Mouse (Mus musculus): Measurements from ENCODE around the gene Arhgap23. TPM values are rescaled to one million over a fixed set of nuclear protein-coding genes. Genes with fewer than 3 reads are reported as not detected.

The Arhgap23 gene
- polyA plus RNA-seq, 1 experiment from 2014 or later: 7.8 TPM

DNA sequence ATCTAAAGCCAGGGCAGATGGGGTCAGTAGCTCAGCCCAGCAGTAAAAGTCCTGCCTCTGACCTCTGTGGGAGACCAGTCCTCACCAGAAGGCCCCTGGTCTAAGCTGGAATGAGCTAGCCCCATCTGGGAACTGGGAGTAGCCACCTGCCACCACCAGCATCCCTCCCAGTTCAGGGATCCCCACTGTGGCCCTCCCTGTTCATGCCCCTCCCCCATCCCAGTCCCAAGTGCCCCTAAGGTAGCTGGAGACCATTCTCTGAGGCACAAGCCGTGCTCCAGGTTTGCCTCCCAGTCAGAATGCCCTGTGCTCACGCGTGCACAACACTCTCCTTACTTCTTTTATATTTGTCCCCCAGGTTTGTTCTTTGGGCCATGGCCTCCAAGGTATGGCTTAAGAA, 97.7 kb downstream of the Arhgap23 start:
- DNase-seq: no peak
- H3K27ac ChIP-seq (replicated peaks; ENCODE audit: low read depth, low read length): no peak overlapping the region
- no peaks in the 10 kb centered on the region for H3K9me3 ChIP-seq (ENCODE audit: control insufficient read depth, low read length)
- no peaks in the 10 kb centered on the region for H3K27me3 ChIP-seq (ENCODE audit: control insufficient read depth, insufficient read depth, low read length)
- H3K4me1 ChIP-seq (ENCODE audit: control insufficient read depth, insufficient read depth, low read length): peaks cover 7% of the 10 kb centered on the region; the same call in 1 of the 2 replicates
- no peak for ATAC-seq (ENCODE audit: low FRiP score, low TSS enrichment)
- H3K36me3 ChIP-seq (ENCODE audit: control insufficient read depth, insufficient read depth, low read length): peaks cover 42% of the 10 kb centered on the region
- H3K4me3 ChIP-seq (replicated peaks; ENCODE audit: low read depth, low read length): no peak overlapping the region
- 72% methylated on average over 3 of the region's 3 CpGs for WGBS
- H3K4me2 ChIP-seq (ENCODE audit: low read length): no peak overlapping the region
- no peak overlapping the region for H3K9ac ChIP-seq (replicated peaks; ENCODE audit: low read length)

DNA sequence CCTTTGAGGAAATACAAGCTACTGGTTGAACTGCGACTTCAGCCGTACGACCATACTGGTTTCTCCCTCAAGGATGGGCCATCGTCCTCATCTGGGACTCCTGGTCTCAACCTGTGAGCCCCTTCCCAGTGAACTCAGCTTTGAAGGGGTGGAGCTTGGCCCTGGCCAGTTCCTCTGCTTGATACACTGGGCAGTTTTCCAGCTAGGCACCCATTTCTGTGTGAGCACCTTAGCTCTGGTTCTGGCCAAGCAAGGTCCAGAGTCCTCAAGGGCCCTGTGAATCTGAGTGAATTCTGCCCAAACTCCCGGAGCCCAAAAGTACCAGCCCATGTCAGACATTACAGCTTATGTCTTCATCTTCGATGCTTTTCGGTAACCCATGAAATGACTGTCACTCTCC, 105.2 kb downstream of the Arhgap23 start:
- Histone ChIP-seq H3K9me3 (ENCODE audit: control insufficient read depth, low read length) (no peaks in the 10 kb centered on the region), H3K4me3 (replicated peaks; ENCODE audit: low read depth, low read length) (no peak overlapping the region), H3K4me2 (ENCODE audit: low read length) (no peak overlapping the region), H3K27me3 (ENCODE audit: control insufficient read depth, insufficient read depth, low read length) (no peaks in the 10 kb centered on the region), H3K27ac (replicated peaks; ENCODE audit: low read depth, low read length) (no peak overlapping the region), H3K4me1 (ENCODE audit: control insufficient read depth, insufficient read depth, low read length) (peaks cover 11% of the 10 kb centered on the region; the same call in 1 of the 2 replicates), H3K9ac (replicated peaks; ENCODE audit: low read length) (no peak overlapping the region), H3K36me3 (ENCODE audit: control insufficient read depth, insufficient read depth, low read length) (peaks cover 94% of the 10 kb centered on the region)
- WGBS: 92% methylated on average over 7 of the region's 7 CpGs
- no peak for DNase-seq
- no peak for ATAC-seq (ENCODE audit: low FRiP score, low TSS enrichment)

DNA sequence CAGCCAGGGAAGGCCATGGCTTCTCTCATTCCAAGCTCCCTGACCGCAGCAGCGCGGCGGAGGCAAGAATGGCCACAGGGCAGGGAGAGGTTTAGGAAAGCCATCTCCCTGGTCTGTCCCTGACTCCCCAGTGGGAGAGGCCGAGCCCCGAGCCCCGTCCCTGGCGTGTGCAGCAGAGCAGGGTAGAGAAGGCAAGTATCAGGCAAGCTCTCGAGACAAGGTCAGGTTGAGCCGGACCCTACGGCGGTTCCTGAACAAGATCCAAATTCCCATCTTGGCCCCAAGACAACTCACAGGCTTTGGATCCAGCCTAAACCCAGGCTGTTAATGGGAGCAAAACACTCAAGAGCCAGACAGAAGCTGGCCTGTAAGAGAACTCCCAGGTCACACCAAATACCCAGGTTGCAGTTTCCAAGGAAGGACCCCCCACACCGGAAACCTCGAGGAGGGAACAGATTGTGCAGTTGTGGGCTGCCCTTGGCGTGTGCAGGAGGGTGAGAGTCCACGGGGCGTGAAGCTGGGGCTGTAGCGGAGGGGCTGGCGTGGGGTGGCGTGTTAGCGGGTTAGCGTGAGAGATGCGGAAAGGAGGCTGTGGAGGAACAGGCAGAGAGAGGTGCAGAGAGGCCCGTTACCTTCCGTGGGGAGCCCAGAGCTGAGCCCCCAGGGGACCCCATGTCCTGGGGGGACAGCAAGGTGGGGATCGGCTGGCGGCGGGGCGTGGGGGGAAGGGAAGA, 106.6 kb downstream of the Arhgap23 start:
- Histone ChIP-seq H3K36me3 (ENCODE audit: control insufficient read depth, insufficient read depth, low read length) (peaks cover 94% of the 10 kb centered on the region), H3K9ac (replicated peaks; ENCODE audit: low read length) (no peak overlapping the region), H3K4me1 (ENCODE audit: control insufficient read depth, insufficient read depth, low read length) (peaks cover 11% of the 10 kb centered on the region; the same call in 1 of the 2 replicates), H3K27ac (replicated peaks; ENCODE audit: low read depth, low read length) (no peak overlapping the region), H3K27me3 (ENCODE audit: control insufficient read depth, insufficient read depth, low read length) (no peaks in the 10 kb centered on the region), H3K9me3 (ENCODE audit: control insufficient read depth, low read length) (no peaks in the 10 kb centered on the region), H3K4me2 (ENCODE audit: low read length) (no peak overlapping the region), H3K4me3 (replicated peaks; ENCODE audit: low read depth, low read length) (no peak overlapping the region)
- WGBS: 82% methylated on average over 29 of the region's 29 CpGs
- DNase-seq: no peak
- no peak for ATAC-seq (ENCODE audit: low FRiP score, low TSS enrichment)

DNA sequence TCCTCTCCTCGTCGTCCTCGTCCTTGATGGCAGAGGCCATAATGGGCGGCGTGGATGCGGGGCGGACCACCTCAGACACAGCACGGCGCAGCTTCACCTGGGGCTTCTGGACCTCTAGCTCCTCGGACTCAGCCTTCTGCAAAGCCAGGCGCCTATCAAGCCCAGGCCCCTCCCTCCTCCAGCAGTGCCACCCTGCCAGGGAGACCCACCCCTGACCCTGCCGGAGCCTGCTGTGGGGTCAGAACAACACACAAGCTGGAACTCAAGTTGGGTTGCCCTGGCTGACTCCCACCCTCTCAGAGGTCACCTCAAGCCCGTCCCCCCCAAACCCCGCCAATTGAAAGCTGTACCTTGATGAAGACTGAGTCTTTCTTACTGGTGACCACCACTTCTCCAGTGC, 107.8 kb downstream of the Arhgap23 start:
- Histone ChIP-seq H3K4me3 (replicated peaks; ENCODE audit: low read depth, low read length) (no peak overlapping the region), H3K4me2 (ENCODE audit: low read length) (no peak overlapping the region), H3K27ac (replicated peaks; ENCODE audit: low read depth, low read length) (peak overlapping the region; percentile 72), H3K9me3 (ENCODE audit: control insufficient read depth, low read length) (no peaks in the 10 kb centered on the region), H3K4me1 (ENCODE audit: control insufficient read depth, insufficient read depth, low read length) (peaks cover 11% of the 10 kb centered on the region; the same call in 1 of the 2 replicates), H3K9ac (replicated peaks; ENCODE audit: low read length) (no peak overlapping the region), H3K27me3 (ENCODE audit: control insufficient read depth, insufficient read depth, low read length) (no peaks in the 10 kb centered on the region), H3K36me3 (ENCODE audit: control insufficient read depth, insufficient read depth, low read length) (peaks cover 88% of the 10 kb centered on the region)
- ATAC-seq (ENCODE audit: low FRiP score, low TSS enrichment) (no peak; the same call in 1 of the 2 replicates), DNase-seq (no peak)
- 83% methylated on average over 14 of the region's 14 CpGs for WGBS

DNA sequence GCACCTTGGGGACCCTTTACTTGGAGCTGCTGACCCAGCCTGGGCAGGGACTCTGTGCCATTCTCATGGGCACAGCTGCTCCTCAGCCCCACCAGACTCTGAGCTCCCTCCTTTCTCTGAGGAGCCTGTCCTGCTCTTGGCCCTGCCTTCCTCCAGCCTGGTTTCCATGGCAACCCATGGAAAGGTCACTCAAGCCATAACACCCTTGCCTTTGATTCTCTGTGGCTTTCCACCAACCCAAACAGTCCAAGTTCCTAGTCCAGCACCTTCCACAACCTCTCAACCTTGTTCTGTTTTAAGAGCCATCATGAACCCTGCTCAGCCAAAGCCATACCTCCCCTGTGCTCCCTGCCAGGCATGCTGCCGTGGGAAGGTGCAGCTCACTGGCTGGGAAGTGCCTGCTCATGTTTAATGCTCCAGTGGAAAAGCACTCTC, 108.5 kb downstream of the Arhgap23 start:
- peaks cover 11% of the 10 kb centered on the region; the same call in 1 of the 2 replicates for H3K4me1 ChIP-seq (ENCODE audit: control insufficient read depth, insufficient read depth, low read length)
- 0 out of 2 replicates have a peak overlapping the region, but pooled peaks have one; percentile 20 for H3K9ac ChIP-seq (replicated peaks; ENCODE audit: low read length)
- H3K4me2 ChIP-seq (ENCODE audit: low read length): no peak overlapping the region
- peak overlapping the region; percentile 72 for H3K27ac ChIP-seq (replicated peaks; ENCODE audit: low read depth, low read length)
- no peaks in the 10 kb centered on the region for H3K9me3 ChIP-seq (ENCODE audit: control insufficient read depth, low read length)
- H3K36me3 ChIP-seq (ENCODE audit: control insufficient read depth, insufficient read depth, low read length): peaks cover 88% of the 10 kb centered on the region
- no peaks in the 10 kb centered on the region for H3K27me3 ChIP-seq (ENCODE audit: control insufficient read depth, insufficient read depth, low read length)
- 6% methylated on average over 1 of the region's 1 CpGs for WGBS
- H3K4me3 ChIP-seq (replicated peaks; ENCODE audit: low read depth, low read length): no peak overlapping the region
- no peak for ATAC-seq (ENCODE audit: low FRiP score, low TSS enrichment)
- DNase-seq: peak; percentile 64

DNA sequence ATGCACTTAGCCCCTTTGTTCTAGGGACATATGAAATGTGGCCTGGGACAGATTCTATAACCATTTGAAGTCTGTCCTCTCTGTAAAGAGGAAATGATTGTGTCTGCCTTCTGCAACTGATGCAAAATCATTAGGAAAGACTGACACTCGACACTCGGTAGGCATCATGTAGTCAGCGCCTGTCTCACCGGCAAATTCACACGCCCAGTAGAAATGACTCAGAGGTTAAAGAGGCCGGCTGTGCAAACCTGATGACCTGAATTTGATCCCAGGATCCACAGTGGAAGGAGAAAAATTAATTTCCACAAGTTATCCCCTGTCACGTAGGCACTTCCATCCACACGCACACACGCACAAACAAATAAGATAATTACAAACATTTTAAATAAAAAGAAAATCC, 109.0 kb downstream of the Arhgap23 start:
- H3K9me3 ChIP-seq (ENCODE audit: control insufficient read depth, low read length): no peaks in the 10 kb centered on the region
- DNase-seq (no peak), ATAC-seq (ENCODE audit: low FRiP score, low TSS enrichment) (no peak)
- H3K4me1 ChIP-seq (ENCODE audit: control insufficient read depth, insufficient read depth, low read length): peaks cover 11% of the 10 kb centered on the region; the same call in 1 of the 2 replicates
- peak overlapping the region; percentile 72 for H3K27ac ChIP-seq (replicated peaks; ENCODE audit: low read depth, low read length)
- 0 out of 2 replicates have a peak overlapping the region, but pooled peaks have one; percentile 6 for H3K9ac ChIP-seq (replicated peaks; ENCODE audit: low read length)
- peaks cover 84% of the 10 kb centered on the region for H3K36me3 ChIP-seq (ENCODE audit: control insufficient read depth, insufficient read depth, low read length)
- no peak overlapping the region for H3K4me2 ChIP-seq (ENCODE audit: low read length)
- H3K4me3 ChIP-seq (replicated peaks; ENCODE audit: low read depth, low read length): no peak overlapping the region
- whole genome bisulfite sequencing: 65% methylated on average over 9 of the region's 9 CpGs
- no peaks in the 10 kb centered on the region for H3K27me3 ChIP-seq (ENCODE audit: control insufficient read depth, insufficient read depth, low read length)

DNA sequence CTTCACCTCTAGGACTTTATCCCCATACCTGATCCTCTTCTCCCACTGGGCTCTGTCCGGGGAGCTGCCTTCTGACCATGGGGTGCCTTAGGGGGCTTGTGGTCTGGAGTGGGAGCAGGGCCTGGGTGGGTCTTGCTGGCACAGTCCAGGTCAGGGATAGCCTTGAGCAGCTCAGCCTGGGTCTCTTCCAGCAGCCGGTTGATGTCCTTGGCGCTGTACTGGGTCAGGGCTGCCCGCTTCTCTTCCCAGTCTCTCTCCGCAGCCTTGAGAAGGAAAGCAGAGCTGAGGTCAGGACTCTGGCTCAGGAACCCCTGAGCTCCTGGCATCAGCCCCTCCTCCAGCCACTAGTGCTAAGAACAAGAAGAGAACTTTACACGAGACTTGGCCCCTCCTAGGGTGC, 110.0 kb downstream of the Arhgap23 start:
- Histone ChIP-seq H3K4me3 (replicated peaks; ENCODE audit: low read depth, low read length) (no peak overlapping the region), H3K36me3 (ENCODE audit: control insufficient read depth, insufficient read depth, low read length) (peaks cover 85% of the 10 kb centered on the region), H3K27me3 (ENCODE audit: control insufficient read depth, insufficient read depth, low read length) (no peaks in the 10 kb centered on the region), H3K9ac (replicated peaks; ENCODE audit: low read length) (no peak overlapping the region), H3K4me2 (ENCODE audit: low read length) (no peak overlapping the region), H3K4me1 (ENCODE audit: control insufficient read depth, insufficient read depth, low read length) (peaks cover 11% of the 10 kb centered on the region; the same call in 1 of the 2 replicates), H3K27ac (replicated peaks; ENCODE audit: low read depth, low read length) (no peak overlapping the region), H3K9me3 (ENCODE audit: control insufficient read depth, low read length) (no peaks in the 10 kb centered on the region)
- DNase-seq (no peak), ATAC-seq (ENCODE audit: low FRiP score, low TSS enrichment) (no peak)
- 90% methylated on average over 6 of the region's 6 CpGs for WGBS

DNA sequence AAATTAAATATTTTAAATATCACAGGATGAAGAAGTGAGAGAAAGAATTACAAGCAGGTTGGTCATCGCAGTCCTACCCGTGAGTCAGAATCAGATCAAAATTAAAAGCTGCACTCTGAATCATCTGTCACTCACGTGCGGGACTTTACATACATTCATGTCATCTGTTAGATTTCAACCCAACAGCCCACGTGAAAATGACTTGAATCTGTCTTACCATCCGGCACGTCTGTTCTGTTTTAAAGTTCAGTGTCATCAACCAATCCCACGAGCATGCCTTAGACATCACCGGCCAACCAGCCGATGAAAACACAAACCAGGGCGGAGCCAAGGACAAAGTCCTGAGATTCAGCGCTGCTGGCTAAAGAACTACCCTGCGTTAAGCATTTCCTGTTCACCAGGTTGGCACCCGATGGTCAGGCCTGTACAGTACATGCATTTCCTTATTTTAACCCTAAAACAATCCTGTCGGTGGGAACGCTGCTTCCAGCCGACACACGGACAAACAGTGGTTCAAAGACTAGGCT, 113.0 kb downstream of the Arhgap23 start:
- Histone ChIP-seq H3K27ac (replicated peaks; ENCODE audit: low read depth, low read length) (no peak overlapping the region), H3K27me3 (ENCODE audit: control insufficient read depth, insufficient read depth, low read length) (peaks cover 10% of the 10 kb centered on the region), H3K36me3 (ENCODE audit: control insufficient read depth, insufficient read depth, low read length) (peaks cover 72% of the 10 kb centered on the region), H3K4me1 (ENCODE audit: control insufficient read depth, insufficient read depth, low read length) (peaks cover 19% of the 10 kb centered on the region; the same call in 1 of the 2 replicates), H3K4me2 (ENCODE audit: low read length) (no peak overlapping the region), H3K9me3 (ENCODE audit: control insufficient read depth, low read length) (no peaks in the 10 kb centered on the region), H3K9ac (replicated peaks; ENCODE audit: low read length) (no peak overlapping the region), H3K4me3 (replicated peaks; ENCODE audit: low read depth, low read length) (no peak overlapping the region)
- 83% methylated on average over 18 of the region's 18 CpGs for whole genome bisulfite sequencing
- ATAC-seq (ENCODE audit: low FRiP score, low TSS enrichment): no peak
- DNase-seq: no peak

DNA sequence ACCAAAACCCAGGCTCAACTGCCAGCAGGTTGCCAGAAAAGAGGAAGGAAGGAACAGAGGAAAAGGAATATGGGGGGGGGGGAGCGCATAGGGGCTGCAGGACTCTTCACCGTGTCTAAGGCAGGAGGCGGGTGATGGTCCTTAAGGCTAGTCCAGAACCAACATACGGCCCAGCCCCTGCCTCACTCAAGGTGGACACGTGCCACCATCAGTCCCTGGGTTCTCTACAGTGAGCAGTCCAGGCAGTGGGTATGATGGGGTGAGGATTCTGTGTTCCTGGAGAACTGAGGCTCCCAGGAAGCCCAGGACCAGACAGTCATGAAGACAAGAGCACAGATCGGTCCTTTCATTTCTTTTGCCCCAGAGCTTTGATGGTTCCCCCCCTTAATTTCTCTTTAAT, 114.7 kb downstream of the Arhgap23 start:
- ATAC-seq (ENCODE audit: low FRiP score, low TSS enrichment) (no peak), DNase-seq (no peak)
- 91% methylated on average over 6 of the region's 6 CpGs for WGBS
- no peak overlapping the region for H3K4me3 ChIP-seq (replicated peaks; ENCODE audit: low read depth, low read length)
- no peaks in the 10 kb centered on the region for H3K9me3 ChIP-seq (ENCODE audit: control insufficient read depth, low read length)
- no peak overlapping the region for H3K9ac ChIP-seq (replicated peaks; ENCODE audit: low read length)
- H3K27me3 ChIP-seq (ENCODE audit: control insufficient read depth, insufficient read depth, low read length): peaks cover 28% of the 10 kb centered on the region
- H3K36me3 ChIP-seq (ENCODE audit: control insufficient read depth, insufficient read depth, low read length): peaks cover 70% of the 10 kb centered on the region
- no peak overlapping the region for H3K27ac ChIP-seq (replicated peaks; ENCODE audit: low read depth, low read length)
- H3K4me2 ChIP-seq (ENCODE audit: low read length): no peak overlapping the region
- peaks cover 11% of the 10 kb centered on the region; the same call in 1 of the 2 replicates for H3K4me1 ChIP-seq (ENCODE audit: control insufficient read depth, insufficient read depth, low read length)

Measured in midbrain, embryonic 14.5 days (tissue).